In the genomic region with DNA sequence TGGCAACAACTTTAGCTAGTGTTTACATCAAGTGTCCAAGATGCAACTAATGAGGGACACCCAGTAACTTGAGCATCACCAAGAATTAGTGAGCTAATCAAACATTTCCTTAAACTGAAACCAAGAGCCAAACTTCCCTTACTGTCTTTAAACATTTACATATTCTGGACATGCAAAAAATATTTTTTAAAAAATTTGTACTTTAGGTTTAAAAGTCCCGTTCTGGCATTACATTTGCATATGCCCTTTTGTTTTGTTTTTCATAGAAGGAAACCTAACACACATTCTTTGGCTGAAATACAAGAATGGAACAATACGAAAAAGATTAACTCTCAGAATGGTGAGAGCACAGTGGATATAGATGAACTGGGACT, we compare ENCODE assay signal across 8 mouse cellular contexts. TPM values are rescaled to one million over a fixed set of nuclear protein-coding genes. Genes with fewer than 3 reads are reported as not detected.
DNase-seq lines count a peak whose midpoint lies in the region; ATAC-seq lines count a peak whose summit lies in the region.

No protein-coding gene starts in this region.

- no peaks in the 10 kb centered on the region for H3K27me3 ChIP-seq in kidney, embryonic 14.5 days (ENCODE audit: control insufficient read depth, insufficient read depth, low read length)
- no peaks in the 10 kb centered on the region for H3K27me3 ChIP-seq in hindbrain, embryonic 14.5 days (ENCODE audit: control insufficient read depth, insufficient read depth, low read length)
- no peaks in the 10 kb centered on the region for H3K27me3 ChIP-seq in midbrain, embryonic 15.5 days (replicated peaks)

- intact Hi-C loops in left cerebral cortex, postnatal 10 days (cut with DNase I), result loop anchor here (5.0 kb wide), 1 partner anchor 86 kb away; no protein-coding TSS in a partner anchor

- H3K4me1 ChIP-seq in kidney, embryonic 14.5 days (ENCODE audit: control insufficient read depth, insufficient read depth, low read length), result no peaks in the 10 kb centered on the region
- peaks cover 38% of the 10 kb centered on the region for H3K4me1 ChIP-seq in hindbrain, embryonic 14.5 days (replicated peaks; ENCODE audit: control insufficient read depth, insufficient read depth, low read length)
- H3K4me1 ChIP-seq in midbrain, embryonic 15.5 days, result peaks cover 31% of the 10 kb centered on the region

- H3K9ac ChIP-seq in kidney, embryonic 14.5 days (ENCODE audit: low read depth, low read length), result peak overlapping the region; percentile 95
- H3K9ac ChIP-seq in hindbrain, embryonic 14.5 days, result peak overlapping the region; percentile 99
- peak overlapping the region; percentile 98 for H3K9ac ChIP-seq in midbrain, embryonic 15.5 days

- no peak for DNase-seq in kidney, adult 18-20 months
- DNase-seq in adipocyte (ENCODE audit: low spot score), result peak; percentile 49
- DNase-seq in hindbrain, embryonic 14.5 days (ENCODE audit: low spot score), result no peak
- no peak for DNase-seq in left cerebral cortex, postnatal 10 days (ENCODE audit: extremely low spot score in 1 of 2, low spot score in 2 of 2)
- DNase-seq in cerebellum, adult 18-20 months, result no peak
- no peak for DNase-seq in thymus, adult 18-20 months

- peak overlapping the region; percentile 72 for H3K4me3 ChIP-seq in kidney, embryonic 14.5 days (ENCODE audit: low read length)
- H3K4me3 ChIP-seq in hindbrain, embryonic 14.5 days (replicated peaks; ENCODE audit: low read length), result peak overlapping the region; percentile 91
- H3K4me3 ChIP-seq in midbrain, embryonic 15.5 days, result peak overlapping the region; percentile 97

- ATAC-seq in kidney, embryonic 14.5 days (ENCODE audit: low FRiP score, low TSS enrichment), result no peak
- no peak for ATAC-seq in hindbrain, embryonic 14.5 days (ENCODE audit: low FRiP score)
- no peak for ATAC-seq in midbrain, embryonic 15.5 days (replicated peaks)

- peaks cover 10% of the 10 kb centered on the region; the same call in 1 of the 2 replicates for H3K36me3 ChIP-seq in kidney, embryonic 14.5 days (ENCODE audit: control insufficient read depth, insufficient read depth, low read length)
- H3K36me3 ChIP-seq in hindbrain, embryonic 14.5 days (replicated peaks; ENCODE audit: control insufficient read depth, insufficient read depth), result peaks cover 10% of the 10 kb centered on the region
- no peaks in the 10 kb centered on the region for H3K36me3 ChIP-seq in midbrain, embryonic 15.5 days (replicated peaks)

- 1% methylated on average over 2 of the region's 2 CpGs for WGBS in kidney, embryonic 14.5 days
- 6% methylated on average over 2 of the region's 2 CpGs for WGBS in hindbrain, embryonic 14.5 days
- WGBS in midbrain, embryonic 15.5 days, result 1% methylated on average over 2 of the region's 2 CpGs

- no peak overlapping the region for H3K27ac ChIP-seq in kidney, embryonic 14.5 days (ENCODE audit: low read depth, low read length)
- H3K27ac ChIP-seq in hindbrain, embryonic 14.5 days, result peak overlapping the region; percentile 99; the same call in 1 of the 2 replicates
- peak overlapping the region; percentile 98 for H3K27ac ChIP-seq in midbrain, embryonic 15.5 days

- H3K9me3 ChIP-seq in kidney, embryonic 14.5 days (ENCODE audit: control insufficient read depth, low read length), result no peaks in the 10 kb centered on the region
- H3K9me3 ChIP-seq in hindbrain, embryonic 14.5 days (ENCODE audit: control insufficient read depth, low read length), result no peaks in the 10 kb centered on the region
- H3K9me3 ChIP-seq in midbrain, embryonic 15.5 days, result no peaks in the 10 kb centered on the region

- H3K4me2 ChIP-seq in kidney, embryonic 14.5 days (replicated peaks; ENCODE audit: low read depth, low read length), result peak overlapping the region; percentile 57
- peak overlapping the region; percentile 78 for H3K4me2 ChIP-seq in hindbrain, embryonic 14.5 days (replicated peaks)
- H3K4me2 ChIP-seq in midbrain, embryonic 15.5 days, result peak overlapping the region; percentile 83

RNA-seq across cellular contexts. Expression of a gene that starts 1.2 kb away (rescaled TPM):
- 24.0 and 35.6 TPM in 2 replicates for polyA plus RNA-seq in kidney, embryonic 14.5 days (2014; fragmentation: Nextera tagmentation; extraction: Ambion mirVana)
- 34.5 and 36.2 TPM in 2 replicates for polyA plus RNA-seq in hindbrain, embryonic 14.5 days (2014; fragmentation: Nextera tagmentation; extraction: Ambion mirVana)
- polyA plus RNA-seq in midbrain, embryonic 15.5 days (2015; fragmentation: Nextera tagmentation; extraction: Ambion mirVana), result 21.4 and 22.0 TPM in 2 replicates
- 10 to 100 TPM; 62.5 to 70.3 TPM for total RNA-seq in left cerebral cortex, postnatal 10 days (2021)

RNA-seq across cellular contexts. Expression of a gene that starts 28.2 kb away (rescaled TPM):
- polyA plus RNA-seq in kidney, embryonic 14.5 days (2014; fragmentation: Nextera tagmentation; extraction: Ambion mirVana), result 26.5 and 38.3 TPM in 2 replicates
- polyA plus RNA-seq in hindbrain, embryonic 14.5 days (2014; fragmentation: Nextera tagmentation; extraction: Ambion mirVana), result 14.7 and 17.0 TPM in 2 replicates
- polyA plus RNA-seq in midbrain, embryonic 15.5 days (2015; fragmentation: Nextera tagmentation; extraction: Ambion mirVana), result 11.6 and 12.1 TPM in 2 replicates
- total RNA-seq in left cerebral cortex, postnatal 10 days (2021), result 1 to 10 TPM; 5.9 to 6.0 TPM

RNA-seq across cellular contexts. Expression of a gene that starts 51.4 kb away (rescaled TPM):
- not detected in 2 replicates for polyA plus RNA-seq in kidney, embryonic 14.5 days (2014; fragmentation: Nextera tagmentation; extraction: Ambion mirVana)
- not detected in 2 replicates for polyA plus RNA-seq in hindbrain, embryonic 14.5 days (2014; fragmentation: Nextera tagmentation; extraction: Ambion mirVana)
- polyA plus RNA-seq in midbrain, embryonic 15.5 days (2015; fragmentation: Nextera tagmentation; extraction: Ambion mirVana), result 0.13 TPM in 1 of 2 replicates, not detected in the other
- not detected for total RNA-seq in left cerebral cortex, postnatal 10 days (2021)
